Mouse (Mus musculus): ENCODE data around the gene Cisd1. TPM values are rescaled to one million over a fixed set of nuclear protein-coding genes. Genes with fewer than 3 reads are reported as not detected.

Gene Cisd1
- polyA plus RNA-seq, 1 experiment from 2014 or later = 115 TPM

- Histone ChIP-seq H3K4me2 (replicated peaks) (no peak overlapping the region), H3K27ac (no peak overlapping the region), H3K4me1 (replicated peaks) (no peaks in the 10 kb centered on the region), H3K9ac (no peak overlapping the region), H3K27me3 (replicated peaks) (no peaks in the 10 kb centered on the region), H3K4me3 (replicated peaks) (no peak overlapping the region), H3K36me3 (peaks cover 8% of the 10 kb centered on the region; the same call in 1 of the 2 replicates), H3K9me3 (no peaks in the 10 kb centered on the region)
- 95% methylated on average over 9 of the region's 9 CpGs for WGBS
- ATAC-seq = no peak
Measured at GRCm38 (mm10) chr10:71332859-71333258, 11.9 kb downstream of the Cisd1 start.

DNA sequence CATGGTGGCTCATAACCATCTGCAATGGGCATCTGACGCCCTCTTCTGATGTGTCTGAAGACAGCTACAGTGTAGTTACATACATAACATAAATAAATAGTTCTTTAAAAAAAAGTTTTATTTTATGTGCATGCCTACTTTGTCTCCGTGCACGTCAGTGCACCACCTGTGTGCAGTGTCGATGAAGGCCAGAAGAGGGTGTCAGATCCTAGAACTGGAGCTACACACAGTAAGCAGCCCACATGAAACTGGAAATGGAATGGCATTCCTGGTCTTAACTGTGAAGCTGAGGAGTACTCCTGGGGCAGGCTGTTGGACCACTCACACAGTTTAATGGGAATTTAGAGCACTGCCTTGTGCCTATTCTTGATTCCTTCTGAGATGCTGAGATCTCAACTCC, 12.4 kb downstream of the Cisd1 start:
- Histone ChIP-seq H3K4me1 (replicated peaks) (no peaks in the 10 kb centered on the region), H3K27me3 (replicated peaks) (no peaks in the 10 kb centered on the region), H3K36me3 (peaks cover 8% of the 10 kb centered on the region; the same call in 1 of the 2 replicates), H3K4me3 (replicated peaks) (no peak overlapping the region), H3K4me2 (replicated peaks) (no peak overlapping the region), H3K9ac (no peak overlapping the region), H3K27ac (no peak overlapping the region), H3K9me3 (no peaks in the 10 kb centered on the region)
- no peak for ATAC-seq
- 90% methylated on average over 4 of the region's 4 CpGs for WGBS

- Histone ChIP-seq H3K9ac (no peak overlapping the region), H3K9me3 (no peaks in the 10 kb centered on the region), H3K27me3 (replicated peaks) (no peaks in the 10 kb centered on the region), H3K27ac (no peak overlapping the region), H3K4me3 (replicated peaks) (no peak overlapping the region), H3K4me1 (replicated peaks) (no peaks in the 10 kb centered on the region), H3K4me2 (replicated peaks) (no peak overlapping the region), H3K36me3 (peaks cover 8% of the 10 kb centered on the region; the same call in 1 of the 2 replicates)
- 95% methylated on average over 7 of the region's 7 CpGs for WGBS
- no peak for ATAC-seq
Measured at GRCm38 (mm10) chr10:71331908-71332307, 12.8 kb downstream of the Cisd1 start.

- no peaks in the 10 kb centered on the region for H3K27me3 ChIP-seq (replicated peaks)
- H3K4me2 ChIP-seq (replicated peaks) = no peak overlapping the region
- no peak overlapping the region for H3K27ac ChIP-seq
- no peaks in the 10 kb centered on the region for H3K9me3 ChIP-seq
- H3K4me3 ChIP-seq (replicated peaks) = no peak overlapping the region
- no peak for ATAC-seq
- H3K9ac ChIP-seq = no peak overlapping the region
- 0 out of 2 replicates have a peak, but pooled peaks cover 3% of the 10 kb centered on the region for H3K36me3 ChIP-seq
- WGBS = 95% methylated on average over 12 of the region's 12 CpGs
- no peaks in the 10 kb centered on the region for H3K4me1 ChIP-seq (replicated peaks)
Measured at GRCm38 (mm10) chr10:71330070-71330469, 14.7 kb downstream of the Cisd1 start.

DNA sequence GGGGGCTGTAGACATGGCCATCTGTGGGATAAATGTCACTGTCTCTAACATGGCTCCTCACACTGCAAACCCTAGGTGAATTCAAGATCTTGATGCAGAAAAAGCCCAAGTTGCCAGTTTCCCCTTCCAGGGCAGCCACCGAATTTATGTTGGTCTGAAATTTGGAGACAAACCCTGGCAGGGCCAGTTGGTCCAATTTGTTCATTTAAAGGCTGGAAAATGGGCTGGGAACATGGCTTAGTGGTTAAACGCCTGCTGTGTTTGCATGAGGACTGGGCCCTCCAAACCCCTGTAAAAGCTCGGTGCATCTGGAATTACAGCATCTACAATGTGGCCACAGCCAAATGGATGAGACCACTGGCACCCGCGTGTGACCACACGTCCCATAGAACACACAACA, 15.5 kb downstream of the Cisd1 start:
- Histone ChIP-seq H3K27ac (no peak overlapping the region), H3K4me3 (replicated peaks) (no peak overlapping the region), H3K36me3 (0 out of 2 replicates have a peak, but pooled peaks cover 3% of the 10 kb centered on the region), H3K9ac (no peak overlapping the region), H3K9me3 (no peaks in the 10 kb centered on the region), H3K4me2 (replicated peaks) (no peak overlapping the region), H3K4me1 (replicated peaks) (no peaks in the 10 kb centered on the region), H3K27me3 (replicated peaks) (no peaks in the 10 kb centered on the region)
- no peak for ATAC-seq
- 88% methylated on average over 6 of the region's 6 CpGs for WGBS

DNA sequence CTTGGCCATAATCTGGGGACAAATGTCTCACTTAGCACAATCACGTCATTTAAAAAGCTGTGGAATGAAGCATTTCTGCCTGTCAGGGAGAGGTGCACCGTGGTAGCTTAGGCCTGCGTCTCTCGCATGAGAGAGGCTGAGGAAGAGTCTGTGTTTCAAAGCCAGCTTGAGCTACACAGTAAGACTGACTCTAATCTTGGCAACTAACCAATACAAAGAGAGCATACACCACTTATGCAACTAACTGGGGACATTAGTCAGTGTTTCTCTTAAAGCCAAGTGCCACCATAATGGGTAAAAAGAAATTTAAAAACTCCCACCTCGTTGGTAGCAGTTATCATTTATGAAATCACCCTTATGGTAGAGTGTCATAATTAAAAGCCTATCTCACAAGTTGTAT, 15.9 kb downstream of the Cisd1 start:
- Histone ChIP-seq H3K9ac (no peak overlapping the region), H3K9me3 (no peaks in the 10 kb centered on the region), H3K4me3 (replicated peaks) (no peak overlapping the region), H3K4me2 (replicated peaks) (no peak overlapping the region), H3K27ac (no peak overlapping the region), H3K4me1 (replicated peaks) (no peaks in the 10 kb centered on the region), H3K36me3 (0 out of 2 replicates have a peak, but pooled peaks cover 3% of the 10 kb centered on the region), H3K27me3 (replicated peaks) (no peaks in the 10 kb centered on the region)
- 90% methylated on average over 5 of the region's 5 CpGs for WGBS
- ATAC-seq = no peak

- H3K4me3 ChIP-seq (replicated peaks) = no peak overlapping the region
- H3K27ac ChIP-seq = no peak overlapping the region
- H3K4me2 ChIP-seq (replicated peaks) = no peak overlapping the region
- WGBS = 90% methylated on average over 6 of the region's 6 CpGs
- H3K36me3 ChIP-seq = 0 out of 2 replicates have a peak, but pooled peaks cover 3% of the 10 kb centered on the region
- ATAC-seq = no peak
- no peaks in the 10 kb centered on the region for H3K4me1 ChIP-seq (replicated peaks)
- H3K27me3 ChIP-seq (replicated peaks) = no peaks in the 10 kb centered on the region
- H3K9me3 ChIP-seq = no peaks in the 10 kb centered on the region
- no peak overlapping the region for H3K9ac ChIP-seq
Measured at GRCm38 (mm10) chr10:71328382-71328781, 16.4 kb downstream of the Cisd1 start.

- Histone ChIP-seq H3K4me3 (replicated peaks) (no peak overlapping the region), H3K9ac (no peak overlapping the region), H3K4me1 (replicated peaks) (no peaks in the 10 kb centered on the region), H3K9me3 (no peaks in the 10 kb centered on the region), H3K36me3 (0 out of 2 replicates have a peak, but pooled peaks cover 3% of the 10 kb centered on the region), H3K4me2 (replicated peaks) (no peak overlapping the region), H3K27me3 (replicated peaks) (no peaks in the 10 kb centered on the region), H3K27ac (no peak overlapping the region)
- WGBS = 89% methylated on average over 10 of the region's 10 CpGs
- no peak for ATAC-seq
Measured at GRCm38 (mm10) chr10:71327386-71327785, 17.4 kb downstream of the Cisd1 start.

GRCm38 (mm10) chr10:71326789-71327188, 18.0 kb downstream of the Cisd1 start:
- WGBS = 14% methylated on average over 7 of the region's 7 CpGs

DNA sequence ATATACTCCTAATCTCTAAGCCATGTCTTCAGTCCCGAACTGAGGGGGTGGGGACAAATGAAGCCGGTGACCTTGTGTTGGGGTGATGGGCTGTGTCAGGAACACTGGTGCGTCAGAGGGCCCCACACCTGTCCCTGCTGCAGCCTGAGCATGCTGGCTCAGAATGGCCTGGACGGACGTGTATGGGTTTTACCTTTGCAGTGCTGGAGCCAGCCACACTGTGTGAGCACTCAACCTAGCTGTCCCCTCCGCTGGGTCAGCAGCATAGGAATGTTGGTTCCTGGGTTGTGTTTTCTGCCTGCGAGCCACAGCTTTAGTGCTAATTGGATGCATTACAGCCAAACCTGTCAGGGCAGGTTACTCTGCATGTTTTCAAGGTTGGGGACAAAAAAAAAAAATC, 18.6 kb downstream of the Cisd1 start:
- 0 out of 2 replicates have a peak, but pooled peaks cover 3% of the 10 kb centered on the region for H3K36me3 ChIP-seq
- no peaks in the 10 kb centered on the region for H3K4me1 ChIP-seq (replicated peaks)
- H3K9ac ChIP-seq = no peak overlapping the region
- H3K9me3 ChIP-seq = no peaks in the 10 kb centered on the region
- H3K27ac ChIP-seq = no peak overlapping the region
- H3K27me3 ChIP-seq (replicated peaks) = no peaks in the 10 kb centered on the region
- H3K4me3 ChIP-seq (replicated peaks) = no peak overlapping the region
- H3K4me2 ChIP-seq (replicated peaks) = no peak overlapping the region
- 0 out of 2 replicates have a peak, but pooled peaks have one; percentile 43 for ATAC-seq
- 72% methylated on average over 7 of the region's 7 CpGs for WGBS

More at GRCm38 (mm10) chr10:71326789-71327188, 18.0 kb downstream of the Cisd1 start:
- Histone ChIP-seq H3K4me2 (replicated peaks) (no peak overlapping the region), H3K4me1 (replicated peaks) (no peaks in the 10 kb centered on the region), H3K27me3 (replicated peaks) (no peaks in the 10 kb centered on the region), H3K27ac (no peak overlapping the region), H3K9me3 (no peaks in the 10 kb centered on the region), H3K9ac (no peak overlapping the region), H3K4me3 (replicated peaks) (no peak overlapping the region), H3K36me3 (0 out of 2 replicates have a peak, but pooled peaks cover 3% of the 10 kb centered on the region)
- ATAC-seq = 0 out of 2 replicates have a peak, but pooled peaks have one; percentile 25

DNA sequence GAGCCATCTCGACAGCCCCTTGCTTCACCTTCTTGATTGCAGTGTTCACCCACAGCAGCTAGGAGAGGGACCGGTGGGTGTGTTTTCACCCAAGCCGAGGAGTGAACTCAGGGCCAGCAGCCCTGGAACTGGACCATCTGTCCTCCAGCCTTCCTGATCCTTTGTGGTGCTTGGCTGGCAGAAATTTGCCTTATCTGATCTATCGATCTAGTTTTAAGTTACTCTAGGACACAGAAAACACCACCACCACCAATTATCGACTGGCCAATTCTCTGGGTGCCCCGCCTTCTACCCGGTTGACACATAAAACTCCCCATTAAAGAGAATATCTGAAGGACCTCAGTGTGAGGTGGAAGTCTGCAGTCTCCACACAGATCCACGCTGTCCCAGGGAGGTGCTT, 21.1 kb downstream of the Cisd1 start:
- 81% methylated on average over 8 of the region's 8 CpGs for WGBS
- Histone ChIP-seq H3K27me3 (replicated peaks) (no peaks in the 10 kb centered on the region), H3K9me3 (no peaks in the 10 kb centered on the region), H3K4me2 (replicated peaks) (no peak overlapping the region), H3K4me3 (replicated peaks) (no peak overlapping the region), H3K27ac (no peak overlapping the region), H3K36me3 (no peaks in the 10 kb centered on the region), H3K9ac (no peak overlapping the region), H3K4me1 (replicated peaks) (no peaks in the 10 kb centered on the region)
- no peak for ATAC-seq

GRCm38 (mm10) chr10:71316497-71316896, 28.3 kb downstream of the Cisd1 start:
- WGBS = 70% methylated on average over 7 of the region's 7 CpGs
- Histone ChIP-seq H3K27ac (no peak overlapping the region), H3K4me3 (replicated peaks) (no peak overlapping the region), H3K9me3 (no peaks in the 10 kb centered on the region), H3K4me2 (replicated peaks) (no peak overlapping the region), H3K9ac (no peak overlapping the region), H3K4me1 (replicated peaks) (no peaks in the 10 kb centered on the region), H3K27me3 (replicated peaks) (no peaks in the 10 kb centered on the region), H3K36me3 (no peaks in the 10 kb centered on the region)
- ATAC-seq = no peak

DNA sequence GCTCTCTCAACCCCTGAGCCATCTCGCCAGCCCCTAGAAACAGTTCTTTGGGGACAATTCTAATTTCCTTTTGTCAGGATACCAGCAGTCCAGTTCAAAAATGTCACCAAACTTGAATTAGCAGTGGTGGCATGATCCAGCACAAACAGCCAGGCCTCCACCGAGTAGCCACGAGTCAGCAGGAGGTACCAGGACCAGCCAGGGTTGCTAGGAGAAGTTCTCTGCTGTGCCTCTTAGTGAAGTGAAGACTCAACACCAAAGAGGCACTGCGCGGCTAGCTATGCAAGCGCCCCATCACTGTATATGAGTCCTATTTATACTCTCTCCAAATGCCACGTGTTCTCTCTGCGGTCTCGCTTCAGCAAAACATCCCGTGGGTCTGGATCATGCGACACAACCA, 28.7 kb downstream of the Cisd1 start:
- Histone ChIP-seq H3K9ac (no peak overlapping the region), H3K27me3 (replicated peaks) (no peaks in the 10 kb centered on the region), H3K27ac (no peak overlapping the region), H3K4me1 (replicated peaks) (no peaks in the 10 kb centered on the region), H3K4me3 (replicated peaks) (no peak overlapping the region), H3K9me3 (no peaks in the 10 kb centered on the region), H3K4me2 (replicated peaks) (no peak overlapping the region), H3K36me3 (no peaks in the 10 kb centered on the region)
- WGBS = 76% methylated on average over 11 of the region's 11 CpGs
- ATAC-seq = no peak
